In genomic region chr9:64934015-64934754, GRCm38 (mm10) we compare ENCODE assay signal across 8 mouse cellular contexts. TPM values are rescaled to one million over a fixed set of nuclear protein-coding genes. Genes with fewer than 3 reads are reported as not detected.
DNase-seq lines count a peak whose midpoint lies in the region; ATAC-seq and TF ChIP-seq lines count a peak whose summit lies in the region.

No protein-coding gene starts in this region.

- DNase-seq in spleen, postnatal 4 days (ENCODE audit: low spot score in 2 of 2) = peak; percentile 51 to 70
- no peak for DNase-seq in spleen, adult 18-20 months
- DNase-seq in embryo, embryonic 9.5 days (ENCODE audit: extremely low spot score) = peak; percentile 61
- DNase-seq in heart, postnatal 0 days (ENCODE audit: low spot score) = peak; percentile 68
- peak; percentile 62 for DNase-seq in limb, embryonic 10.5 days (ENCODE audit: low spot score)
- peak; percentile 46 for DNase-seq in neural tube, embryonic 11.5 days (ENCODE audit: low spot score)
- DNase-seq in thymus, adult 18-20 months = no peak
- DNase-seq in spleen, postnatal 14 days (ENCODE audit: low spot score in 2 of 2) = no peak

- H3K9ac ChIP-seq in heart, postnatal 0 days (replicated peaks; ENCODE audit: low read depth, low read length) = no peak overlapping the region
- H3K9ac ChIP-seq in neural tube, embryonic 11.5 days (ENCODE audit: low read length) = peak overlapping the region; percentile 18; the same call in 1 of the 2 replicates

- TF ChIP-seq CTCF in heart, postnatal 0 days (IDR thresholded peaks at IDR 0.05; ENCODE audit: low read depth) = no peak

- H3K4me1 ChIP-seq in heart, postnatal 0 days (ENCODE audit: control insufficient read depth, insufficient read depth) = peaks cover 48% of the 10 kb centered on the region
- peaks cover 28% of the 10 kb centered on the region for H3K4me1 ChIP-seq in limb, embryonic 10.5 days
- H3K4me1 ChIP-seq in neural tube, embryonic 11.5 days (ENCODE audit: control insufficient read depth, insufficient read depth, low read length) = no peaks in the 10 kb centered on the region

- H3K27ac ChIP-seq in heart, postnatal 0 days (ENCODE audit: low read depth) = peak overlapping the region; percentile 70
- H3K27ac ChIP-seq in limb, embryonic 10.5 days = peak overlapping the region; percentile 87
- H3K27ac ChIP-seq in neural tube, embryonic 11.5 days (ENCODE audit: low read depth, low read length) = no peak overlapping the region

- H3K36me3 ChIP-seq in heart, postnatal 0 days (replicated peaks; ENCODE audit: control insufficient read depth, insufficient read depth, low read length) = no peaks in the 10 kb centered on the region
- no peaks in the 10 kb centered on the region for H3K36me3 ChIP-seq in limb, embryonic 10.5 days
- no peaks in the 10 kb centered on the region for H3K36me3 ChIP-seq in neural tube, embryonic 11.5 days (ENCODE audit: control insufficient read depth, insufficient read depth, low read length)

- TF ChIP-seq EP300 in heart, postnatal 0 days (IDR thresholded peaks at IDR 0.05; ENCODE audit: low read depth) = peak; percentile 79

- H3K4me3 ChIP-seq in heart, postnatal 0 days (ENCODE audit: low read depth, low read length) = no peak overlapping the region
- peak overlapping the region; percentile 34; the same call in 1 of the 2 replicates for H3K4me3 ChIP-seq in limb, embryonic 10.5 days
- no peak overlapping the region for H3K4me3 ChIP-seq in neural tube, embryonic 11.5 days (ENCODE audit: low read depth, low read length)

- H3K4me2 ChIP-seq in heart, postnatal 0 days (ENCODE audit: low read depth, low read length) = no peak overlapping the region
- H3K4me2 ChIP-seq in neural tube, embryonic 11.5 days (ENCODE audit: low read depth) = peak overlapping the region; percentile 19; the same call in 1 of the 2 replicates

- H3K9me3 ChIP-seq in heart, postnatal 0 days (replicated peaks; ENCODE audit: control insufficient read depth, low read length) = no peaks in the 10 kb centered on the region
- no peaks in the 10 kb centered on the region for H3K9me3 ChIP-seq in limb, embryonic 10.5 days (replicated peaks)
- no peaks in the 10 kb centered on the region for H3K9me3 ChIP-seq in neural tube, embryonic 11.5 days (ENCODE audit: control insufficient read depth, low read length)

- H3K27me3 ChIP-seq in heart, postnatal 0 days (ENCODE audit: control insufficient read depth, insufficient read depth, low read length) = no peaks in the 10 kb centered on the region
- peaks cover 5% of the 10 kb centered on the region; the same call in 1 of the 2 replicates for H3K27me3 ChIP-seq in limb, embryonic 10.5 days (ENCODE audit: low read depth, poor library complexity, severe bottlenecking)
- H3K27me3 ChIP-seq in neural tube, embryonic 11.5 days (ENCODE audit: control insufficient read depth, insufficient read depth, low read length) = no peaks in the 10 kb centered on the region

- ATAC-seq in heart, postnatal 0 days (ENCODE audit: insufficient read depth, low read depth) = peak; percentile 69
- ATAC-seq in neural tube, embryonic 11.5 days (ENCODE audit: insufficient read depth, low FRiP score, low TSS enrichment) = no peak

- 18% methylated on average over 15 of the region's 15 CpGs for WGBS in heart, postnatal 0 days
- 64% methylated on average over 15 of the region's 15 CpGs for WGBS in limb, embryonic 10.5 days
- WGBS in neural tube, embryonic 11.5 days = 66% methylated on average over 15 of the region's 15 CpGs

RNA-seq across cellular contexts. Expression of gene Slc24a1, which starts 17.2 kb away (rescaled TPM):
- total RNA-seq in heart, postnatal 0 days (2014; rRNA removed; ENCODE audit: low replicate concordance) = 0.08 TPM in 1 of 2 replicates, not detected in the other
- 0.05 TPM in 2 replicates for polyA plus RNA-seq in heart, postnatal 0 days (2015; fragmentation: Nextera tagmentation; extraction: Ambion mirVana)
- 0.06 TPM in 1 of 2 replicates, not detected in the other for polyA plus RNA-seq in limb, embryonic 10.5 days (2016; fragmentation: Nextera tagmentation; extraction: Ambion mirVana)
- 0.05 TPM in 1 of 2 replicates, not detected in the other for polyA plus RNA-seq in neural tube, embryonic 11.5 days (2014; fragmentation: Nextera tagmentation; extraction: Ambion mirVana)

RNA-seq across cellular contexts. Expression of gene Ints14, which starts 26.5 kb away (rescaled TPM):
- total RNA-seq in heart, postnatal 0 days (2014; rRNA removed; ENCODE audit: low replicate concordance) = 34.6 and 36.4 TPM in 2 replicates
- polyA plus RNA-seq in heart, postnatal 0 days (2015; fragmentation: Nextera tagmentation; extraction: Ambion mirVana) = 26.2 and 26.5 TPM in 2 replicates
- polyA plus RNA-seq in limb, embryonic 10.5 days (2016; fragmentation: Nextera tagmentation; extraction: Ambion mirVana) = 74.8 and 78.4 TPM in 2 replicates
- polyA plus RNA-seq in neural tube, embryonic 11.5 days (2014; fragmentation: Nextera tagmentation; extraction: Ambion mirVana) = 72.4 and 78.9 TPM in 2 replicates

Comparison
In these comparisons a context has a peak if more than half of its experiments do, and no peak if none do; other contexts are left out.
1. DNase-seq: peak in spleen, postnatal 4 days (2 of 2), embryo, embryonic 9.5 days (single experiment), heart, postnatal 0 days (single experiment), limb, embryonic 10.5 days (single experiment) and neural tube, embryonic 11.5 days (single experiment); none in spleen, adult 18-20 months (0 of 2), thymus, adult 18-20 months (0 of 2) and spleen, postnatal 14 days (0 of 2).